Mouse (Mus musculus): ENCODE measurements around the gene Mvb12b.

DNA sequence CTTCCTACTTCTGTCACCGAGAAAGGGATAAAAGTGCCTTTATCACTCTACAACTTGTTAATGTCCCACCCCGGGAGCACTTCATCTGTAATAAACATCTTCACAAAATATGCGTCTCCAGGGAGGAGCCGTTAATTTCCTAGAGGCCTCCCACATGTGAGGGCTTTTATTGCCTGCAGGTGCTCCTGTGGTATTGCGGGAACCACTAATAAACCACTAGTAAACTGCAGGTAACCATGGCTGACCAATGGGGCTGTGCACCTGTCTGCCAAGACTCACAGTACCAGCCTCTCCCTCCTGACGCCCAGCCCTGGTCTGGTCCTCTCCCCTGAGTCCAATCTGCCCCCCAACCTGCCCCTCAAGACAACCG, 186.3 kb downstream of the Mvb12b start:
- TF ChIP-seq CTCF (IDR thresholded peaks at IDR 0.05; ENCODE audit: control insufficient read depth, insufficient read depth, insufficient read length) (no peak), MYOG (IDR thresholded peaks at IDR 0.05; ENCODE audit: control insufficient read depth, extremely low read depth, insufficient read length) (no peak)
